20 mouse cellular contexts compared by ENCODE assay signal in the genomic region with DNA sequence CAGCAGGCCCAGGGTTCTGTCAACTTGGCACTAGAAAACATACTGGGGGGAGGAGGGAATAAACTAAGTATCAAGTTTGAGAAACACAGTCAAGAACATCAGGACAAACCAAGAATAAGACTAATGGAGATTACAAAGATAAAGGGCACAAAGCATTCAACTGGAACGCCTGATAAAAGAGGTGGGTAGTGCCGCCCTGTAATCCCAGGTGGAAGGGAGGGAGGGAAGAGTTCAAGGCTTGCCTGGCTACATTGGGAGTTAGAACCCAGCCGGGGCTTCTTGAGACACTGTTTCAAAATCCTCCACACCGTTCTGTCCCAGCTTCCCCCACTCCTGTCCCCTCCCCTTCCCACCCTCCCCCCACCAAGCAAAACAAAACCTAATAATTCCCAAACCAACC. TPM values are rescaled to one million over a fixed set of nuclear protein-coding genes. Genes with fewer than 3 reads are reported as not detected.
A peak's percentile ranks its signal among the peaks of the same experiment; 100 is the strongest.
DNase-seq lines count a peak whose midpoint lies in the region; ATAC-seq and TF ChIP-seq lines count a peak whose summit lies in the region.
"Had no signal": no experiment of that assay in that cellular context is flagged by ENCODE, and none has a peak within 500 bp of the region (broad histone marks: within the 10 kb centered on the region; RNA-seq: fewer than 3 reads in every experiment).

No protein-coding gene starts in this region.

- H3K4me1 ChIP-seq in midbrain, embryonic 11.5 days (ENCODE audit: control insufficient read depth, insufficient read depth, low read length), result no peaks in the 10 kb centered on the region; the same call in 1 of the 2 replicates
- peaks cover 24% of the 10 kb centered on the region for H3K4me1 ChIP-seq in midbrain, embryonic 15.5 days
- H3K4me1 ChIP-seq in MEL (ENCODE audit: control insufficient read depth in 1 of 2, insufficient read depth in 2 of 2, low read length in 2 of 2), result peaks cover 5 to 23% of the 10 kb centered on the region in 2 experiments
- peaks cover 6% of the 10 kb centered on the region; the same call in 1 of the 2 replicates for H3K4me1 ChIP-seq in cerebellum, adult 2 months (ENCODE audit: control insufficient read depth, insufficient read depth, low read length)

- TF ChIP-seq CTCF in MEL (IDR thresholded peaks at IDR 0.05 in 2 of 3, conservative IDR thresholded peaks at IDR 0.05 in 1 of 3; ENCODE audit: control insufficient read depth in 1 of 3, insufficient read depth in 1 of 3, low read depth in 2 of 3, low read length in 3 of 3, poor library complexity in 1 of 3, severe bottlenecking in 1 of 3), result no peak
- TF ChIP-seq CTCF in cerebellum, adult 2 months (IDR thresholded peaks at IDR 0.05; ENCODE audit: borderline replicate concordance, insufficient read depth, low read depth, low read length), result no peak

- no peak overlapping the region for H3K4me3 ChIP-seq in midbrain, embryonic 11.5 days (ENCODE audit: low read depth, low read length)
- H3K4me3 ChIP-seq in midbrain, embryonic 15.5 days, result no peak overlapping the region
- peak overlapping the region in 1 of 2 experiments; percentile 5; a peak in 1 of 4 replicates for H3K4me3 ChIP-seq in MEL (ENCODE audit: control insufficient read depth in 1 of 2, insufficient read depth in 1 of 2, low read depth in 2 of 2, low read length in 2 of 2)
- no peak overlapping the region for H3K4me3 ChIP-seq in cerebellum, adult 2 months (replicated peaks; ENCODE audit: insufficient read depth, low read depth, low read length)
- H3K4me3 ChIP-seq: embryonic facial prominence, embryonic 13.5 days; embryonic facial prominence, embryonic 15.5 days; erythroblast, embryonic 14.5 days; forebrain, embryonic 10.5 days; forebrain, embryonic 12.5 days had no signal

- no peak for TF ChIP-seq EP300 in MEL (IDR thresholded peaks at IDR 0.05; ENCODE audit: low read depth in 1 of 2, low read length in 2 of 2)

- H3K9me3 ChIP-seq in midbrain, embryonic 11.5 days (ENCODE audit: control insufficient read depth, low read length), result no peaks in the 10 kb centered on the region
- H3K9me3 ChIP-seq in midbrain, embryonic 15.5 days, result no peaks in the 10 kb centered on the region
- H3K9me3 ChIP-seq in MEL (replicated peaks; ENCODE audit: insufficient read depth, low read length), result no peaks in the 10 kb centered on the region
- H3K9me3 ChIP-seq: embryonic facial prominence, embryonic 13.5 days; embryonic facial prominence, embryonic 15.5 days; forebrain, embryonic 10.5 days; forebrain, embryonic 12.5 days; G1E had no signal

- no peak overlapping the region for H3K27ac ChIP-seq in midbrain, embryonic 11.5 days (ENCODE audit: low read depth, low read length)
- no peak overlapping the region for H3K27ac ChIP-seq in midbrain, embryonic 15.5 days
- no peak overlapping the region for H3K27ac ChIP-seq in MEL (ENCODE audit: control insufficient read depth, low read depth, low read length)
- no peak overlapping the region for H3K27ac ChIP-seq in cerebellum, adult 2 months (ENCODE audit: insufficient read depth, low read length)
- H3K27ac ChIP-seq: embryonic facial prominence, embryonic 13.5 days; embryonic facial prominence, embryonic 15.5 days; forebrain, embryonic 10.5 days; forebrain, embryonic 12.5 days had no signal

- H3K36me3 ChIP-seq in midbrain, embryonic 11.5 days (ENCODE audit: control insufficient read depth, insufficient read depth, low read length), result no peaks in the 10 kb centered on the region
- H3K36me3 ChIP-seq in midbrain, embryonic 15.5 days (replicated peaks), result no peaks in the 10 kb centered on the region
- peaks cover 0 to 26% of the 10 kb centered on the region in 2 experiments; a peak in 2 of 4 replicates for H3K36me3 ChIP-seq in MEL (ENCODE audit: control insufficient read depth in 1 of 2, insufficient read depth in 2 of 2, low read length in 2 of 2)
- H3K36me3 ChIP-seq: embryonic facial prominence, embryonic 13.5 days; embryonic facial prominence, embryonic 15.5 days; forebrain, embryonic 10.5 days; forebrain, embryonic 12.5 days; G1E had no signal

- WGBS in midbrain, embryonic 11.5 days, result 78% methylated on average over 4 of the region's 4 CpGs
- 87% methylated on average over 4 of the region's 4 CpGs for WGBS in midbrain, embryonic 15.5 days
- 80% methylated on average over 4 of the region's 4 CpGs for WGBS in cerebellum, adult 2 months

- peaks cover 28% of the 10 kb centered on the region for H3K79me2 ChIP-seq in MEL (ENCODE audit: control insufficient read depth, insufficient read depth, low read length, poor library complexity)

- TF ChIP-seq RAD21 in MEL (IDR thresholded peaks at IDR 0.05; ENCODE audit: low read depth, low read length), result no peak

- no peaks in the 10 kb centered on the region for H3K27me3 ChIP-seq in midbrain, embryonic 11.5 days (ENCODE audit: control insufficient read depth, insufficient read depth, low read length)
- no peaks in the 10 kb centered on the region for H3K27me3 ChIP-seq in midbrain, embryonic 15.5 days (replicated peaks)
- no peaks in the 10 kb centered on the region for H3K27me3 ChIP-seq in MEL (ENCODE audit: control insufficient read depth in 1 of 2, insufficient read depth in 2 of 2, low read length in 2 of 2)
- no peaks in the 10 kb centered on the region for H3K27me3 ChIP-seq in cerebellum, adult 2 months (ENCODE audit: control insufficient read depth, insufficient read depth, low read length)
- H3K27me3 ChIP-seq: embryonic facial prominence, embryonic 15.5 days had no signal

- DNase-seq in midbrain, embryonic 11.5 days (ENCODE audit: low spot score, missing footprints), result peak; percentile 59
- DNase-seq in A20 (ENCODE audit: low read depth, low spot score), result peak; percentile 21
- DNase-seq in MEL (ENCODE audit: low read depth, low spot score), result peak; percentile 18
- DNase-seq in cerebellum, adult 2 months, result no peak
- DNase-seq: adrenal gland, adult 2 months; adrenal gland, postnatal 10 days; adrenal gland, postnatal 25 days; cerebellum, adult 11 months; cerebellum, adult 18-20 months; cerebellum, adult 9-10 months; embryo, embryonic 11 days had no signal

- H3K9ac ChIP-seq in midbrain, embryonic 11.5 days (ENCODE audit: low read length), result no peak overlapping the region
- H3K9ac ChIP-seq in midbrain, embryonic 15.5 days, result no peak overlapping the region
- H3K9ac ChIP-seq in MEL (ENCODE audit: control insufficient read depth, low read depth, low read length, poor library complexity, severe bottlenecking), result no peak overlapping the region
- H3K9ac ChIP-seq: embryonic facial prominence, embryonic 13.5 days; embryonic facial prominence, embryonic 15.5 days; forebrain, embryonic 12.5 days had no signal

- H3K4me2 ChIP-seq in midbrain, embryonic 11.5 days, result no peak overlapping the region
- no peak overlapping the region for H3K4me2 ChIP-seq in midbrain, embryonic 15.5 days
- H3K4me2 ChIP-seq: embryonic facial prominence, embryonic 13.5 days; embryonic facial prominence, embryonic 15.5 days; forebrain, embryonic 12.5 days had no signal

- no peak for ATAC-seq in midbrain, embryonic 11.5 days (ENCODE audit: low FRiP score)
- no peak for ATAC-seq in midbrain, embryonic 15.5 days (replicated peaks)
- ATAC-seq: forebrain, embryonic 14.5 days; forebrain, embryonic 16.5 days had no signal

- TF ChIP-seq POLR2A in MEL (IDR thresholded peaks at IDR 0.05; ENCODE audit: control insufficient read depth in 1 of 2, insufficient read depth in 1 of 2, low read depth in 1 of 2, low read length in 2 of 2, poor library complexity in 1 of 2), result no peak
- TF ChIP-seq POLR2A in cerebellum, adult 2 months (IDR thresholded peaks at IDR 0.05; ENCODE audit: borderline replicate concordance, insufficient read depth, low read length), result no peak

TF ChIP-seq in MEL, 35 proteins besides CTCF, POLR2A, EP300 and RAD21:
- TF ChIP-seq SMC3 (IDR thresholded peaks at IDR 0.05; ENCODE audit: low read depth, low read length) (no peak), SIN3A (IDR thresholded peaks at IDR 0.05; ENCODE audit: low read length) (no peak), KAT2A (conservative IDR thresholded peaks at IDR 0.05; ENCODE audit: low read depth, low read length) (no peak), ZNF384 (IDR thresholded peaks at IDR 0.05; ENCODE audit: low read depth, low read length) (no peak), GABPA (IDR thresholded peaks at IDR 0.05; ENCODE audit: low read depth, low read length) (no peak), TAL1 (IDR thresholded peaks at IDR 0.05; ENCODE audit: low read length) (no peak), RCOR1 (IDR thresholded peaks at IDR 0.05; ENCODE audit: low read depth, low read length) (no peak), POLR2AphosphoS2 (IDR thresholded peaks at IDR 0.05; ENCODE audit: low read length) (no peak)
TF ChIP-seq in MEL: peak in this region for 0.

RNA-seq across cellular contexts. Expression of gene Dram1, which starts 1.2 kb away (rescaled TPM):
- 0.34 and 0.76 TPM in 2 replicates for polyA plus RNA-seq in midbrain, embryonic 11.5 days (2014; fragmentation: Nextera tagmentation; extraction: Ambion mirVana)
- 0.46 and 0.55 TPM in 2 replicates for polyA plus RNA-seq in midbrain, embryonic 15.5 days (2015; fragmentation: Nextera tagmentation; extraction: Ambion mirVana)
- not detected in 2 replicates for total RNA-seq in MEL (2012; rRNA removed)
- under 1 TPM in 1 of 2 experiments, not detected in 1; 0.17 TPM for polyA plus RNA-seq in MEL (2012; ENCODE audit: insufficient read depth in 1 of 2, insufficient read length in 2 of 2, low read depth in 1 of 2, low replicate concordance in 2 of 2, missing spikeins in 1 of 2)
- 0.43 and 0.80 TPM in 2 replicates for polyA plus RNA-seq in cerebellum, adult 2 months (2012; rRNA removed)
- polyA plus RNA-seq: erythroblast, embryonic 14.5 days; G1E had no signal

RNA-seq across cellular contexts. Expression of gene Gnptab, which starts 1.3 kb away (rescaled TPM):
- 6.5 and 7.0 TPM in 2 replicates for polyA plus RNA-seq in midbrain, embryonic 11.5 days (2014; fragmentation: Nextera tagmentation; extraction: Ambion mirVana)
- polyA plus RNA-seq in midbrain, embryonic 15.5 days (2015; fragmentation: Nextera tagmentation; extraction: Ambion mirVana), result 20.7 and 24.1 TPM in 2 replicates
- total RNA-seq in MEL (2012; rRNA removed), result 14.2 and 15.1 TPM in 2 replicates
- 10 to 100 TPM in 1 of 2 experiments, not detected in 1; 24.1 TPM for polyA plus RNA-seq in MEL (2012; ENCODE audit: insufficient read depth in 1 of 2, insufficient read length in 2 of 2, low read depth in 1 of 2, low replicate concordance in 2 of 2, missing spikeins in 1 of 2)
- polyA plus RNA-seq in cerebellum, adult 2 months (2012; rRNA removed), result 38.8 and 41.2 TPM in 2 replicates

Comparison
In these comparisons a context has a peak if more than half of its experiments do, and no peak if none do; other contexts are left out.
1. DNase-seq: peak in midbrain, embryonic 11.5 days (single experiment), A20 (single experiment) and MEL (single experiment); none in cerebellum, adult 2 months (0 of 2).